Mouse (Mus musculus) neural tube, embryonic 12.5 days (tissue): Measurements from ENCODE around the gene Ugt1a2. TPM values are rescaled to one million over a fixed set of nuclear protein-coding genes. Genes with fewer than 3 reads are reported as not detected.

Experiments used
- ATAC-seq: fragments of 200-750 bp; cut with Nextera tagmentation; 2 replicates; pipeline ENCODE4 v1.8.0; 2017; ENCODE audit warnings: low read depth, mild to moderate bottlenecking, moderate TSS enrichment, moderate library complexity; ENCODE audit not compliant: low FRiP score
- H3K27ac ChIP-seq: fragments of 300-500 bp; sonication (generic); 2 replicates; pipeline ENCODE4 v1.5.1; 2016
- H3K27me3 ChIP-seq: fragments of 300-500 bp; sonication (generic); replicated peaks from 2 replicates; pipeline ENCODE4 v1.6.1; 2016; ENCODE audit warnings: mild to moderate bottlenecking
- H3K36me3 ChIP-seq: fragments of 300-500 bp; sonication (generic); 2 replicates; pipeline ENCODE4 v1.6.1; 2016; ENCODE audit warnings: mild to moderate bottlenecking
- H3K4me1 ChIP-seq: fragments of 300-500 bp; sonication (generic); 2 replicates; pipeline ENCODE4 v1.6.1; 2016
- H3K4me2 ChIP-seq: fragments of 300-500 bp; sonication (generic); replicated peaks from 2 replicates; pipeline ENCODE4 v1.6.1; 2016; ENCODE audit warnings: mild to moderate bottlenecking
- H3K4me3 ChIP-seq: fragments of 300-500 bp; sonication (generic); 2 replicates; pipeline ENCODE4 v1.5.1; 2016
- H3K9ac ChIP-seq: fragments of 300-500 bp; sonication (generic); 2 replicates; pipeline ENCODE4 v1.6.1; 2016; ENCODE audit warnings: mild to moderate bottlenecking
- H3K9me3 ChIP-seq: fragments of 300-500 bp; sonication (generic); 2 replicates; pipeline ENCODE4 v1.6.1; 2016; ENCODE audit warnings: mild to moderate bottlenecking
- WGBS: fragments of 180-500 bp; shearing (Covaris S2); methylation state at CpG from one replicate; pipeline ENCODE4 v1.1.7; 2016; 5-methylcytosine and 5-hydroxymethylcytosine counted together
- polyA plus RNA-seq: library from polyadenylated mRNA; unstranded; fragments of >200 nt; fragmentation: Nextera tagmentation; extraction: Ambion mirVana; gene quantifications from 2 replicates; pipeline ENCODE4 v1.2.1, GENCODE M21; 2016

Ugt1a2 gene
- polyA plus RNA-seq, 1 experiment from 2014 or later, result not detected

- H3K9ac ChIP-seq, result no peak overlapping the region
- 80% methylated on average over 13 of the region's 13 CpGs for WGBS
- no peak overlapping the region for H3K4me2 ChIP-seq
- H3K9me3 ChIP-seq, result peaks cover 81% of the 10 kb centered on the region
- H3K27me3 ChIP-seq, result no peaks in the 10 kb centered on the region
- no peak overlapping the region for H3K27ac ChIP-seq
- no peak for ATAC-seq
- H3K4me1 ChIP-seq, result 0 out of 2 replicates have a peak, but pooled peaks cover 4% of the 10 kb centered on the region
- H3K36me3 ChIP-seq, result peaks cover 20% of the 10 kb centered on the region
- no peak overlapping the region for H3K4me3 ChIP-seq
Observed at GRCm38 (mm10) chr1:88255989-88256754, 55.8 kb downstream of the Ugt1a2 start.

GRCm38 (mm10) chr1:88256886-88257663 lies 56.7 kb downstream of the Ugt1a2 start:
- Histone ChIP-seq H3K4me3 (no peak overlapping the region), H3K9me3 (peaks cover 79% of the 10 kb centered on the region), H3K4me1 (0 out of 2 replicates have a peak, but pooled peaks cover 4% of the 10 kb centered on the region), H3K27ac (no peak overlapping the region), H3K36me3 (peaks cover 29% of the 10 kb centered on the region), H3K27me3 (no peaks in the 10 kb centered on the region), H3K4me2 (no peak overlapping the region), H3K9ac (no peak overlapping the region)
- WGBS, result 80% methylated on average over 10 of the region's 10 CpGs
- no peak for ATAC-seq

DNA sequence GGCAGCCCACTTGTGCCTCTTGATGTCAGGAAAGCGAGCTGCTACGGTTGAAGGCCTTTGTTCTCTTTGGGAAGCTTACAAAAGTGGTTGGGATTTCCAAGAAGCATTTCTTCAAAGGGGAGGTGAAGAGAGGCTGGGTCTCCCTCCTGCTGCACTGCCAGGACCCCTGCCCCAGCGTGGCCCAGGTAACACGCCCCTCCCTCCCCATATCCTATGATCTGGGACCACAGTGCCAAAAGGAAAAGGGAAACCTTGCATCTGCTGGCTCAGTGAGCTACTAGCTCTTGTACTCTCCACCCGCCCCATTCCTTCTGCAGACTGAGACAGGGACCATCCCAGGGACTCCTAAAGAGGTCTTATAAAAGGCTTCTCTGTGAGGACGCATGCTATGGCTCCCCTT lies 57.3 kb downstream of the Ugt1a2 start:
- peaks cover 35% of the 10 kb centered on the region for H3K36me3 ChIP-seq
- H3K4me1 ChIP-seq, result 0 out of 2 replicates have a peak, but pooled peaks cover 4% of the 10 kb centered on the region
- H3K4me2 ChIP-seq, result no peak overlapping the region
- no peak overlapping the region for H3K4me3 ChIP-seq
- H3K9ac ChIP-seq, result no peak overlapping the region
- no peaks in the 10 kb centered on the region for H3K27me3 ChIP-seq
- no peak overlapping the region for H3K27ac ChIP-seq
- 79% methylated on average over 6 of the region's 6 CpGs for WGBS
- H3K9me3 ChIP-seq, result peaks cover 73% of the 10 kb centered on the region
- ATAC-seq, result no peak

GRCm38 (mm10) chr1:88258361-88258760 lies 58.0 kb downstream of the Ugt1a2 start:
- 71% methylated on average over 6 of the region's 6 CpGs for WGBS
- Histone ChIP-seq H3K27ac (no peak overlapping the region), H3K4me1 (0 out of 2 replicates have a peak, but pooled peaks cover 4% of the 10 kb centered on the region), H3K27me3 (no peaks in the 10 kb centered on the region), H3K4me2 (no peak overlapping the region), H3K4me3 (no peak overlapping the region), H3K9me3 (peaks cover 67% of the 10 kb centered on the region), H3K9ac (no peak overlapping the region), H3K36me3 (peaks cover 41% of the 10 kb centered on the region)
- ATAC-seq, result no peak

DNA sequence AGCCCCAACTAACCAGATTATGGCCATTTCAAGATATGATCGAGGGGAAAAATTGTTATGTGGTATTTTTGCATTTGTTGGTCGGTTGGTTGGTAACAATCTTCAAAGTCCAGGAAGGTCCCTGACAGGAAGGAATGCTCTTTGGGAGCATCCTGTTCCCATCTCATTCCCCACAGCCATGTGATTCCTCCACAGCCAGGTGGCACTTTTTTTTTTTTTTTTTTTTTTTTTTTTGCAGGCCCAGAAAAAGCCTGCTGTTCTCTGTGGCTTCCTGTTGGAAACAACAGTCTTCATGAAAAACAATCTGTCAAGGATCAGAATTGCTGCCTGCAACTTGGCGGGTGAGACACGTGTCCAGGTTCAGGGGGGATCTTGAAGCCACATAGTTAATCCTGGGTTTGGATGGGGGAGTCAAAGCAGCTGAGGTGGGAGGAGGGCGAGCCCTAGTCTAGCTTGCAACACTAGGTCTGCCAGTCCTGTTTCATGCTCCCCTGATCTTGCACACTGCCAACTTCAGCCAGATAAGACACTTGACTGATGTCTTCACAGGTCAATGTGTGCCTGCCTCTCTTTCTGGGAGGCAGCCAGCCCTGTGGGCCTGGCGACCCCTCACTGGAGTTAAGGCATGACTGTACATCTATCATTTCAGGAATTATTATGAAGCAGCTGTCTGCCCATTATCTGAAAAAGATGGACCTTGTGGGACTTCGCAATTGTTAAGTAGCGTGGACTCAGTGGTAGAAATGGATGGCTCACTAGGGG lies 58.7 kb downstream of the Ugt1a2 start:
- peaks cover 48% of the 10 kb centered on the region for H3K36me3 ChIP-seq
- H3K4me1 ChIP-seq, result 0 out of 2 replicates have a peak, but pooled peaks cover 4% of the 10 kb centered on the region
- 78% methylated on average over 8 of the region's 8 CpGs for WGBS
- H3K9me3 ChIP-seq, result peaks cover 65% of the 10 kb centered on the region
- H3K9ac ChIP-seq, result no peak overlapping the region
- H3K27ac ChIP-seq, result no peak overlapping the region
- H3K4me3 ChIP-seq, result no peak overlapping the region
- H3K4me2 ChIP-seq, result no peak overlapping the region
- no peaks in the 10 kb centered on the region for H3K27me3 ChIP-seq
- peak; percentile 2 for ATAC-seq

DNA sequence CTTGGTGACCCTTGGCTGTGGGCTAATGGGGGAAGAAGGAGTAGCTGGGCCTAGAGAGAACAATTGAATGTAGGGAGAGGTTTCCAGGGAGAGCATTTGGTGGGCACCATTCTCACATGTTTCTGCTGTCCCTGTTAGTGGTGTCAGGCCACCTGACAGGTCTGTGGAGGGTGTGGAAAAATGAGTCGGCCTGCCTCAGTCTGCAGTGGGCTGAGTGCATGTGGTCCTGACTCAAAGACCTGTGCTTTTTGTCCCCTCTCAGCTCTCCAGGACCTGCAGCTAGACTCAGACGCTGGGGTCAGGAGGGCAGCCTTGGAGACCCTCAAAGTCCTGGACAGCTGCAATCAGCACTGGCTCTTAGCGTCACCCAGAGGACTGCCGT lies 59.2 kb downstream of the Ugt1a2 start:
- peaks cover 54% of the 10 kb centered on the region for H3K36me3 ChIP-seq
- peak; percentile 5 for ATAC-seq
- no peak overlapping the region for H3K9ac ChIP-seq
- WGBS, result 76% methylated on average over 4 of the region's 4 CpGs
- H3K9me3 ChIP-seq, result peaks cover 62% of the 10 kb centered on the region
- H3K27ac ChIP-seq, result no peak overlapping the region
- no peak overlapping the region for H3K4me3 ChIP-seq
- H3K4me2 ChIP-seq, result no peak overlapping the region
- H3K27me3 ChIP-seq, result no peaks in the 10 kb centered on the region
- H3K4me1 ChIP-seq, result 0 out of 2 replicates have a peak, but pooled peaks cover 4% of the 10 kb centered on the region

- 84% methylated on average over 6 of the region's 6 CpGs for WGBS
- no peak overlapping the region for H3K27ac ChIP-seq
- peaks cover 59% of the 10 kb centered on the region for H3K36me3 ChIP-seq
- no peak overlapping the region for H3K4me2 ChIP-seq
- H3K27me3 ChIP-seq, result no peaks in the 10 kb centered on the region
- ATAC-seq, result 0 out of 2 replicates have a peak, but pooled peaks have one; percentile 1
- 0 out of 2 replicates have a peak, but pooled peaks cover 4% of the 10 kb centered on the region for H3K4me1 ChIP-seq
- H3K9me3 ChIP-seq, result peaks cover 62% of the 10 kb centered on the region
- no peak overlapping the region for H3K4me3 ChIP-seq
- H3K9ac ChIP-seq, result no peak overlapping the region
Observed at GRCm38 (mm10) chr1:88260114-88260513, 59.7 kb downstream of the Ugt1a2 start.

GRCm38 (mm10) chr1:88260604-88261377 lies 60.4 kb downstream of the Ugt1a2 start:
- Histone ChIP-seq H3K9ac (no peak overlapping the region), H3K36me3 (peaks cover 66% of the 10 kb centered on the region), H3K27me3 (no peaks in the 10 kb centered on the region), H3K4me3 (no peak overlapping the region), H3K4me1 (0 out of 2 replicates have a peak, but pooled peaks cover 4% of the 10 kb centered on the region), H3K9me3 (peaks cover 61% of the 10 kb centered on the region), H3K27ac (no peak overlapping the region), H3K4me2 (no peak overlapping the region)
- no peak for ATAC-seq
- WGBS, result 83% methylated on average over 10 of the region's 10 CpGs

- ATAC-seq, result no peak
- no peak overlapping the region for H3K4me2 ChIP-seq
- H3K4me1 ChIP-seq, result 0 out of 2 replicates have a peak, but pooled peaks cover 4% of the 10 kb centered on the region
- no peak overlapping the region for H3K4me3 ChIP-seq
- peaks cover 60% of the 10 kb centered on the region for H3K9me3 ChIP-seq
- no peak overlapping the region for H3K27ac ChIP-seq
- H3K36me3 ChIP-seq, result peaks cover 75% of the 10 kb centered on the region
- H3K27me3 ChIP-seq, result no peaks in the 10 kb centered on the region
- WGBS, result 89% methylated on average over 7 of the region's 7 CpGs
- no peak overlapping the region for H3K9ac ChIP-seq
Observed at GRCm38 (mm10) chr1:88261706-88262105, 61.3 kb downstream of the Ugt1a2 start.

GRCm38 (mm10) chr1:88262255-88262654 lies 61.9 kb downstream of the Ugt1a2 start:
- peaks cover 57% of the 10 kb centered on the region for H3K9me3 ChIP-seq
- H3K4me1 ChIP-seq, result 0 out of 2 replicates have a peak, but pooled peaks cover 4% of the 10 kb centered on the region
- no peak overlapping the region for H3K9ac ChIP-seq
- no peaks in the 10 kb centered on the region for H3K27me3 ChIP-seq
- no peak overlapping the region for H3K4me3 ChIP-seq
- ATAC-seq, result no peak
- WGBS, result 87% methylated on average over 4 of the region's 4 CpGs
- no peak overlapping the region for H3K27ac ChIP-seq
- no peak overlapping the region for H3K4me2 ChIP-seq
- H3K36me3 ChIP-seq, result peaks cover 80% of the 10 kb centered on the region

DNA sequence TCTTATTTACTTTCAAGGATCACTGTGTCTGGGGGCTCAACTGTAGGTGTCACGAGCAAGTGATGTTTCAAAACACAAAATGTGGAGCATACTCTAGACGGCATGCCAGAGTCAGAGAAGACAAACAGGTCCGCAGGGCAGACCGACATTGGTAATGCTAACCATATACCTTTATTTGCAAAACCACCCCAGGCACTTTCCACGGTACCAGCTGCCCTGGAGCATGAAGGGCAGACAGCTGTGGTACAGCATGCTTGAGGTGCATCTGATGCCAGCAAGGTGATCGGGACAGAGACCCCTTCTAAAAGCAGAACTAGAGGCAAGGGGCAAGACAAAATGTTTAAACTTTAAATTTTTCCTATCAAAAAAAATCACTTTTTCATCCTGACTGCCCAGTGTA lies 62.6 kb downstream of the Ugt1a2 start:
- Histone ChIP-seq H3K9me3 (peaks cover 50% of the 10 kb centered on the region), H3K27me3 (no peaks in the 10 kb centered on the region), H3K4me1 (0 out of 2 replicates have a peak, but pooled peaks cover 4% of the 10 kb centered on the region), H3K4me2 (no peak overlapping the region), H3K36me3 (peaks cover 87% of the 10 kb centered on the region), H3K4me3 (no peak overlapping the region), H3K9ac (no peak overlapping the region), H3K27ac (no peak overlapping the region)
- WGBS, result 77% methylated on average over 6 of the region's 6 CpGs
- ATAC-seq, result no peak
